Mouse (Mus musculus): ENCODE data around the gene Nat8f2.

- TF ChIP-seq CTCF (IDR thresholded peaks at IDR 0.05; ENCODE audit: borderline replicate concordance, insufficient read depth, low read depth, low read length) (no peak), POLR2A (IDR thresholded peaks at IDR 0.05; ENCODE audit: borderline replicate concordance, insufficient read depth, low read length) (no peak)
These were observed 12.7 kb downstream of the Nat8f2 start for GRCm38 (mm10) chr6:85856194-85856678.

All from cerebellum, adult 2 months (tissue).